Mouse (Mus musculus) adrenal gland, adult 8-10 months (tissue): ENCODE results near the gene Vwa8. TPM values are rescaled to one million over a fixed set of nuclear protein-coding genes. Genes with fewer than 3 reads are reported as not detected.

Source experiments
- DNase-seq: peaks from one replicate; pipeline ENCODE4 v3.0.0; 2022
- total RNA-seq, 4 experiments: library from RNA; stranded (reverse); gene quantifications; 2 replicates each; pipeline ENCODE4 v1.2.4; 2022

The Vwa8 gene
- total RNA-seq, 4 experiments from 2014 or later, result 165 to 179 (median 171) TPM

GRCm38 (mm10) chr14:79089464-79089863, 240.6 kb downstream of the Vwa8 start:
- DNase-seq, result peak; percentile 56

GRCm38 (mm10) chr14:79097181-79097580, 248.3 kb downstream of the Vwa8 start:
- no peak for DNase-seq

DNA sequence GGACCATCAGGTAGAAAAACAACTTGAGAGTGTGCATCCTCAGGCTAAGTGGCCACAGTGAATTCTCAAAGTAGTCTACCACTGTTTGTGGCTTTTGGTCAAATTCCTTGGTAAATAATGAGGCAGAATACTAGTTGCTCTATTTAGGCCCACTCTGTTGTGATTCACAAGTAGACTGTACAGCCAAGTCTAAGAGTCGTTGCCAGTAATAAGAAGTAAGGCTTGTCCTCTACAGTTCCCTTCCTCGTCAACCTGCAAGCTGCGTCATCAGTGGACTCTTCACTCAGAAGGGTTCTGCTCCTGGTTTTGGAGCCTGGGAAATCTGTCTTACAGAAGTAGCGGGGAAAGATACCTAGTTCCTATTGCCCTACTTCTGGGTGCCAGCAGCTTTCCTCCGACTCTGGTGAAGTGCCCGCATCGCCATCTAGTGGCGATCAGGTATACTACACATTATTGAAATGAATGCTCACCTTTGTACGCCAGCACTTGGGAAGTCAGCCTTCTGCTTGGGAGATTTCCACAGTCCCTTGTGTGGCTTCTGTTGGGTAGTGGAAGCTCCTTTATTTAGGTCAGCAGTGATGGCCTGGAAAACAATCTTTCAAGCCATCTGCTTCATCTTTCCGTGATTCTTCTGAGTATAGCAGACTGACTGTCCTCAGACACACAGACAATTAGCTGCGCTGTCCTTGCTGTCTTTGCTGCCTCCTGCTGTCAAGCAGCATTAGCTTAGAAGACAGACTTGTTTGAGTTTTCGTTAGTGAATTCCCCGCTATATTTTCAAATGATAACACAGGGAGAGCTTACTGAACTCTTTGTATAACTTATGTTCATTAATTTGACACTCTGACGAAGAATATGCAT, 258.0 kb downstream of the Vwa8 start:
- peak; percentile 52 for DNase-seq

GRCm38 (mm10) chr14:79109375-79109774, 260.5 kb downstream of the Vwa8 start:
- no peak for DNase-seq

DNA sequence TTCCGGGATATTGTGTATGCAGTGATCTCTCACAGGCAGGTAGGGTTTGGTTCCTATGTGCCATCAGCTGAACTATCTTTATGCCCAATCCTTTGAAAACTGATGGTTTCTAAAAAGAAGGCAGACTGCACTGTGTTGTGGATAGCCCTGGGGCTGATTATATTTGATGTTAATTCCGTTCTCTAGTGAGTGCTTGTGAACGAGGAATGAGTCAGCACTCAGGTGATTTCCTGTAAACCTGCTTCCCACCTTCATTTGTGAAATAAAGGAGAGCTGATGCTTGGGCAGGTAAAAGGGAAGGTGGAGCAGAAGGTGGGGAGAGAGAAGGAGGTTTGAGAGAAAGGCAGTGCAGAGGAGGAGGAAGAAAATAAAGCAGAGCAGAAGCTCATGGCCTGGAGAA, 261.2 kb downstream of the Vwa8 start:
- no peak for DNase-seq

DNA sequence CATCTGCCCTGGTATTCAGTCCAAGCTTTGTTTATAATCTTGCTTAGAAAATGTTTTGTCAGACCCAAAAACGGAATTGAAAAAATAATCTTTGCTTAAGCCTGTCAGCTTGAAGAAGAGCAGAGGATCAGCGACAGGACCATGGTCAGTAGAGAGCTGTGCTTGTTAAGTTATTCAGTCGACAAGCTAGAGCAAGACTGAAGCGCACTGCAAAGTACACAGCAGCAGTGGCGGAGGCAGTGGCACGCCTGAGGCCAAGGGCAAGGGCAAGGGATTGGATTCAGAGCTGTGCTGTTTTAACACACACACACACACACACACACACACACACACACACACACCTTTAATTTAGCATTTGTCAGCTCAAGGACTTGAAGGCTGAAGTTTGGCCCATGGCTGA, 263.2 kb downstream of the Vwa8 start:
- DNase-seq, result no peak

DNA sequence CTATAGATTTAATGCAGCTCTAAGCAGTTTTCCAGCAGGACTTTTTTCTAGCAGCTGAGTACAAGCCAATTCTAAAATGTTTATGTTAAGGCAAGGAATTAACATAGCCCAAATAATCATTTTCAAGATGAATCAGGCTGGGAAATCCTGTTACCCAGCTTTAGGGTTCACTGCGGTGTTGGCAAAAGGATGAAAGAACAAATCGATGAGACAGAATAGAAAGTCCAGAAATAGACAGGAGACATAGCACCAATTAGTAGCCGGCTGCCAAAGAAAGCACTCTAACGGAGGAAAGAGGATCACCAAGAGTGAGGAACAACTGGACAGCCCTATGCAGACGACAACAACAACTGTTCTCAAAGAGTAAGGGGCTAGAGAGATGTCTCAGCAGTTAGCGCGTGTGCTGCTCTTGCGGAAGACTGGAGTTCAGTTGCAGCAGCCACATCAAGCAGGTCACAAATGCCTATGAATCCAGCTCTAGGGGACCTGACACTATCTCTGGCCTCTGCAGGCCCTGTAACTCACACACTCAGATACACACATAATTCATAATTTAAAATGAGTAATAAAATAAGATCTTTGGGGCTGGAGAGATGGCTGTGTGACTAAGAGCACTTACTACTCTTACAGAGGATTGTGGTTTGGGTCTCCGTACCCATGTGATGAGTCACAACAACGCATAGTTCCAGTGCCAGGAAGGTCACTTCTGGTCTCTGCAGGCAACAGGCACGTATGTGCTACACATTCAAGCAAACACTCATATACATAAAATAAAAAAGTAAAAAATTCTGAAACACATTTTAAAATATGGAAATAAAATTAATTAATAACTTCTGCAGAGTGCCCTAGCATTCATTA, 265.9 kb downstream of the Vwa8 start:
- DNase-seq, result no peak

DNA sequence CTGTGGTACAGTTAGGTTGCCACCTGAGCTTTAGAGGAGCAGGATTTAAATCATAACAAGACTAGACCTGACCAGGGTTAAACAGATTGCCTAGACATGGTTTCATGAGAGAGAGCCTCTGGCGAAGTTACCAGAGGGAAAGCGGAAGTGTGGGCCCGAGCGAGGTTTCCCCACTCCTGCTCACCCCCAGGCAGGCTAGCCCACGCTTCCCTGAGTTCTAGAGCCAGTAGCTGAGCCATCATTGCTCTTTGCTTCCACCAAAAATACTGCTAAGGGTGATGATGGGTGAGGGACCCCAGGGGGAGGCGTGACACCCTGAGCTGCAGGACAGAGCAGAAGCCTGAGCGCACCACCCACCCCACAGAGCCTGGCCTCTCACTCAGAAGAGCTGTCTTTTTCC, 269.6 kb downstream of the Vwa8 start:
- no peak for DNase-seq

GRCm38 (mm10) chr14:79119354-79119753, 270.5 kb downstream of the Vwa8 start:
- DNase-seq, result no peak

GRCm38 (mm10) chr14:79120681-79121080, 271.8 kb downstream of the Vwa8 start:
- DNase-seq, result peak; percentile 42

GRCm38 (mm10) chr14:79123466-79123865, 274.6 kb downstream of the Vwa8 start:
- no peak for DNase-seq

- DNase-seq, result no peak
Measured at GRCm38 (mm10) chr14:79124643-79125042, 275.8 kb downstream of the Vwa8 start.

- DNase-seq, result no peak
Measured at GRCm38 (mm10) chr14:79126176-79126575, 277.3 kb downstream of the Vwa8 start.

DNA sequence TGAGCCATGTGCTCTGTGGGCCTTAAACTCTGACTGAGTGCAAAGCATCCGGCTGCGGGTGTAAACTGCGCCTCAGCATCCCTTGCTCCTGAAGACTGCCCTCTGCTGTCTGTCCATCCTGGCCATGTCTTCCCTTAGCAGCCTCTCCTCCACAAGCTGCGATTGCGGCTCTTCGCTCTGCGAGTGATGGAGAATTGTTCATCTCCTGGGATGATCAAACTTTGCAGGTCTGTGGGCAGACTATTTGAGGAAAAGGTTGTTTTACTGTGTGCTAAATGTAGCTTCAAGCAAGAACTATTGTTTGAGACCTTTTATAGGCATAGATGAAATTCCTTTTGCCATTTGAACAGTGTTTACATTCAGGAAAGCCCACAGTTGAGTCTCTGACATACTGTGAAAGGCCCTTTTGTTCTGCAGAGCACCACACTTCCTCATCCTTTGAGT, 286.1 kb downstream of the Vwa8 start:
- no peak for DNase-seq

GRCm38 (mm10) chr14:79135441-79135840, 286.6 kb downstream of the Vwa8 start:
- DNase-seq, result no peak

GRCm38 (mm10) chr14:79136585-79136984, 287.7 kb downstream of the Vwa8 start:
- no peak for DNase-seq

GRCm38 (mm10) chr14:79137100-79137499, 288.2 kb downstream of the Vwa8 start:
- no peak for DNase-seq

DNA sequence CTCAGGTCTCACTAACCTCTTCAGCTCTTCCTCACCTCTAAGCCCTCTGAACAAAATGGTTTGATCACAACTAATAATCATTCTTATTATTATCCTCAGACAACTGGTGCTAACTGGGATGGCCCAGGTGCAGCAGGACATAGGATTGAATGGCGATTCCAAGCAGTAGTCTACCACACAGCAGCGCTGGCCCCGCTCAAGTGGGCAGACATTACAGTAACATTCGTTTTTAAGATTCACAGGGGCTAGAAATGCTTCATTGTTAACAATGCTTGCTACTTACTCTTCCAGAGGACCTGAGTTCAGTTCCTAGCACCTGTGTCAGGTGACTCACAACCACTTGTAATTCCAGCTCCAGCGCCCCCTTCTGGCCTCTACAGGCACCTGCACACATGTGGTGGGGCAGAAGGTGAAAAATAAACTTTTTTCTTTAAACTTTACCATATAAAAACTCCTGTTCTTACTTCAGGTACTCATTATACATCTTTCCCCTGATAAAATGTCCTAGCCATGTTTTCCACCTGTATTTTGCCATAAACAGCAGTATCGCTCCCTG, 290.3 kb downstream of the Vwa8 start:
- no peak for DNase-seq

GRCm38 (mm10) chr14:79139918-79140825, 291.3 kb downstream of the Vwa8 start:
- peak; percentile 60 for DNase-seq

DNA sequence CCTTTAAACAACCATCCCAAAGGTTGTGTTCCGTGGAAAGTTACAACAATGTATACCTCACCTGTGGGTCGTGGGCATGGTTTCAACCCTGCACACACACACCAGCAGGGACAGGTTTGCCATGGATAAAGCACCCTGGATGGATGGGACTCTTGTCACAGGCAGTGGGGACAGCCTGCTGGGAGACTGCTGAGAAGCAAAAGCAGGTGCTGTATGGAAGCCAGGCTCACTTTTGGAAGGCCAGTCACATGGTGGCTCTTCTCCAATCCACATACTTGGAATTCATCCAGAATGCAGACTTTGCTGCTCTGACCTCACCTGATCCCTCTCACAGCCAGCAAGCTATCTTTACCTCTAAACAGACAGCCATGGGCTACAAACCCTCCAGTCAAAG, 292.0 kb downstream of the Vwa8 start:
- DNase-seq, result no peak

GRCm38 (mm10) chr14:79142342-79142741, 293.5 kb downstream of the Vwa8 start:
- DNase-seq, result no peak

DNA sequence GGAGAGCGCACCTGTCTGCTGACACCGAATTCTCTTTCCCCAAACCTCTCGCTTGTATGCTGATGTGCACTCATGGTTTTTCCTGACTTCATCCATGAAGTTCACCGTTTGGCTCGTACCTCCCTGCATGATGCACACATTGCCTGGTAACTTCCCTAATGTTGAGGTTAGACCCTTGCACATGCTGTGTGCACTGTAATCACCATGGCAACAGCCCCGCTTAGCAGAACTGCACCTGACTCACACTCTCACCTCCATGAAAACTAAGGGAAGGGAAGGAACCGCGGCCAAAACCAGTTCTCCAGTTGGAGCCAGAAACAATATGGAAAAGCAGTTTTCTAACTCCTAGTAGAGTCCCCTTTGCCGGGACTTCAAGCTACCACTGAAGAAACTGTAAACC, 294.8 kb downstream of the Vwa8 start:
- DNase-seq, result no peak
